Mouse (Mus musculus) midbrain, embryonic 16.5 days (tissue): ENCODE measurements around the gene Psmb11. TPM values are rescaled to one million over a fixed set of nuclear protein-coding genes. Genes with fewer than 3 reads are reported as not detected.
"Not testable (repeated sequence)": the region's sequence is repeated elsewhere in the genome, so short reads cannot be mapped to it uniquely, and the experiment has no call there.

Experiments
- ATAC-seq: fragments of 200-750 bp; cut with Nextera tagmentation; 2 replicates; pipeline ENCODE4 v1.8.0; 2017; ENCODE audit warnings: moderate TSS enrichment
- H3K27ac ChIP-seq: fragments of 300-500 bp; sonication (generic); 2 replicates; pipeline ENCODE4 v1.5.1; 2014; ENCODE audit warnings: mild to moderate bottlenecking, low read length, mixed read lengths
- H3K27me3 ChIP-seq: fragments of 300-500 bp; sonication (generic); 2 replicates; pipeline ENCODE4 v1.6.1; 2014; ENCODE audit warnings: low read depth, low read length, mixed read lengths; ENCODE audit not compliant: control insufficient read depth, insufficient read depth
- H3K36me3 ChIP-seq: fragments of 300-500 bp; sonication (generic); 2 replicates; pipeline ENCODE4 v1.6.1; 2014; ENCODE audit warnings: mild to moderate bottlenecking, low read length, moderate library complexity, mixed read lengths; ENCODE audit not compliant: control insufficient read depth, insufficient read depth
- H3K4me1 ChIP-seq: fragments of 300-500 bp; sonication (generic); 2 replicates; pipeline ENCODE4 v1.6.1; 2014; ENCODE audit warnings: mild to moderate bottlenecking, low read length, mixed read lengths; ENCODE audit not compliant: control insufficient read depth, insufficient read depth
- H3K4me2 ChIP-seq: fragments of 300-500 bp; sonication (generic); 2 replicates; pipeline ENCODE4 v1.6.1; 2014; ENCODE audit warnings: mild to moderate bottlenecking, low read length, mixed read lengths
- H3K4me3 ChIP-seq: fragments of 300-500 bp; sonication (generic); 2 replicates; pipeline ENCODE4 v1.5.1; 2014; ENCODE audit warnings: low read depth, mild to moderate bottlenecking, low read length, moderate library complexity, mixed read lengths
- H3K9ac ChIP-seq: fragments of 300-500 bp; sonication (generic); 2 replicates; pipeline ENCODE4 v1.6.1; 2014; ENCODE audit warnings: low read depth, low read length, mixed read lengths
- H3K9me3 ChIP-seq: fragments of 300-500 bp; sonication (generic); replicated peaks from 2 replicates; pipeline ENCODE4 v1.6.1; 2014; ENCODE audit warnings: mild to moderate bottlenecking, low read length, mixed read lengths; ENCODE audit not compliant: control insufficient read depth, poor library complexity, severe bottlenecking
- WGBS: fragments of 180-500 bp; shearing (Covaris S2); extraction: QIAGEN DNeasy Blood & Tissue Kit; methylation state at CpG from one replicate; pipeline ENCODE4 v1.1.7; 2014; 5-methylcytosine and 5-hydroxymethylcytosine counted together
- polyA plus RNA-seq: library from polyadenylated mRNA; unstranded; fragments of >200 nt; fragmentation: Nextera tagmentation; extraction: Ambion mirVana; gene quantifications from 2 replicates; pipeline ENCODE4 v1.2.1, GENCODE M21; 2015

Gene Psmb11
- polyA plus RNA-seq, 1 experiment from 2014 or later = not detected

GRCm38 (mm10) chr14:54610648-54611047 lies 10.6 kb upstream of the Psmb11 start:
- H3K9ac ChIP-seq = no peak overlapping the region
- H3K27me3 ChIP-seq = no peaks in the 10 kb centered on the region
- no peak overlapping the region for H3K4me2 ChIP-seq
- WGBS = 78% methylated on average over 6 of the region's 6 CpGs
- no peaks in the 10 kb centered on the region for H3K4me1 ChIP-seq
- H3K27ac ChIP-seq = no peak overlapping the region
- no peak for ATAC-seq
- H3K4me3 ChIP-seq = no peak overlapping the region
- peaks cover 7% of the 10 kb centered on the region; the same call in 1 of the 2 replicates for H3K36me3 ChIP-seq
- H3K9me3 ChIP-seq = no peaks in the 10 kb centered on the region

- not testable (repeated sequence) for H3K9ac ChIP-seq, H3K4me3 ChIP-seq, H3K27ac ChIP-seq, ATAC-seq, H3K4me2 ChIP-seq, H3K9me3 ChIP-seq, H3K27me3 ChIP-seq, H3K36me3 ChIP-seq
- WGBS = 90% methylated on average over 16 of the region's 16 CpGs
- H3K4me1 ChIP-seq = peaks cover 11% of the 10 kb centered on the region
Measured at GRCm38 (mm10) chr14:54614130-54614529, 7.1 kb upstream of the Psmb11 start.

- no peak for ATAC-seq
- H3K9me3 ChIP-seq = no peaks in the 10 kb centered on the region
- no peaks in the 10 kb centered on the region for H3K27me3 ChIP-seq
- 93% methylated on average over 16 of the region's 16 CpGs for WGBS
- peaks cover 11% of the 10 kb centered on the region for H3K4me1 ChIP-seq
- no peak overlapping the region for H3K9ac ChIP-seq
- H3K4me2 ChIP-seq = no peak overlapping the region; the same call in 1 of the 2 replicates
- no peak overlapping the region for H3K27ac ChIP-seq
- H3K4me3 ChIP-seq = no peak overlapping the region
- H3K36me3 ChIP-seq = peaks cover 7% of the 10 kb centered on the region; the same call in 1 of the 2 replicates
Measured at GRCm38 (mm10) chr14:54616226-54616825, 4.9 kb upstream of the Psmb11 start.

- Histone ChIP-seq H3K27me3 (no peaks in the 10 kb centered on the region), H3K36me3 (peaks cover 7% of the 10 kb centered on the region; the same call in 1 of the 2 replicates), H3K4me3 (peak overlapping the region; percentile 54), H3K4me1 (peaks cover 11% of the 10 kb centered on the region), H3K9ac (peak overlapping the region; percentile 72), H3K4me2 (peak overlapping the region; percentile 87), H3K9me3 (no peaks in the 10 kb centered on the region), H3K27ac (peak overlapping the region; percentile 81)
- WGBS = 1% methylated on average over 38 of the region's 38 CpGs
- ATAC-seq = peak; percentile 71
Measured at GRCm38 (mm10) chr14:54617152-54617896, 3.9 kb upstream of the Psmb11 start.

- under 1% methylated on average over 25 of the region's 25 CpGs for WGBS
Measured at GRCm38 (mm10) chr14:54617897-54618365, 3.3 kb upstream of the Psmb11 start, which contains the start of gene Psmb5. Gene Psmb5, minus strand, starts transcription at chr14:54618022.

GRCm38 (mm10) chr14:54623334-54623733 lies 2.1 kb downstream of the Psmb11 start:
- Histone ChIP-seq H3K4me3 (no peak overlapping the region), H3K27ac (no peak overlapping the region), H3K27me3 (no peaks in the 10 kb centered on the region), H3K36me3 (no peaks in the 10 kb centered on the region), H3K9me3 (no peaks in the 10 kb centered on the region), H3K4me2 (no peak overlapping the region), H3K4me1 (no peaks in the 10 kb centered on the region), H3K9ac (no peak overlapping the region)
- ATAC-seq = no peak
- WGBS = 94% methylated on average over 6 of the region's 6 CpGs

More at GRCm38 (mm10) chr14:54617897-54618365, 3.3 kb upstream of the Psmb11 start, which contains the start of gene Psmb5:
- peak within 1 kb of the TSS; percentile 72 for H3K9ac ChIP-seq
- peak within 1 kb of the TSS; percentile 87 for H3K4me2 ChIP-seq
- H3K36me3 ChIP-seq = peaks cover 3% of the 10 kb centered on the region; the same call in 1 of the 2 replicates
- peak; percentile 93 for ATAC-seq
- H3K27me3 ChIP-seq = no peaks in the 10 kb centered on the region
- H3K27ac ChIP-seq = peak within 1 kb of the TSS; percentile 81
- peaks cover 11% of the 10 kb centered on the region for H3K4me1 ChIP-seq
- H3K9me3 ChIP-seq = no peaks in the 10 kb centered on the region
- H3K4me3 ChIP-seq = peak within 1 kb of the TSS; percentile 54

- Histone ChIP-seq H3K27ac (no peak overlapping the region), H3K36me3 (no peaks in the 10 kb centered on the region; the same call in 1 of the 2 replicates), H3K4me3 (no peak overlapping the region), H3K9me3 (no peaks in the 10 kb centered on the region), H3K4me1 (no peaks in the 10 kb centered on the region), H3K9ac (no peak overlapping the region; the same call in 1 of the 2 replicates), H3K27me3 (no peaks in the 10 kb centered on the region), H3K4me2 (no peak overlapping the region)
- no peak for ATAC-seq
- WGBS = 75% methylated on average over 10 of the region's 10 CpGs
Measured at GRCm38 (mm10) chr14:54624976-54625375, 3.7 kb downstream of the Psmb11 start.

GRCm38 (mm10) chr14:54628103-54628502 lies 6.9 kb downstream of the Psmb11 start:
- H3K4me3 ChIP-seq = no peak overlapping the region

GRCm38 (mm10) chr14:54629797-54630196 lies 8.6 kb downstream of the Psmb11 start:
- H3K27ac ChIP-seq = no peak overlapping the region
- H3K27me3 ChIP-seq = no peaks in the 10 kb centered on the region
- 95% methylated on average over 2 of the region's 2 CpGs for WGBS
- H3K4me2 ChIP-seq = no peak overlapping the region
- H3K4me3 ChIP-seq = no peak overlapping the region
- ATAC-seq = no peak
- H3K36me3 ChIP-seq = peaks cover 31% of the 10 kb centered on the region
- H3K9me3 ChIP-seq = no peaks in the 10 kb centered on the region
- H3K9ac ChIP-seq = no peak overlapping the region
- H3K4me1 ChIP-seq = no peaks in the 10 kb centered on the region

More at GRCm38 (mm10) chr14:54628103-54628502, 6.9 kb downstream of the Psmb11 start:
- Histone ChIP-seq H3K27me3 (no peaks in the 10 kb centered on the region), H3K9ac (no peak overlapping the region), H3K9me3 (no peaks in the 10 kb centered on the region), H3K4me2 (no peak overlapping the region), H3K4me1 (no peaks in the 10 kb centered on the region), H3K36me3 (peaks cover 27% of the 10 kb centered on the region), H3K27ac (no peak overlapping the region)
- ATAC-seq = no peak
- WGBS = 72% methylated on average over 5 of the region's 5 CpGs
